Mouse (Mus musculus) lung, postnatal 4 days (tissue): ENCODE results near the gene Gm13306.
"Not testable (repeated sequence)": the region's sequence is repeated elsewhere in the genome, so short reads cannot be mapped to it uniquely, and the experiment has no call there.

Source experiments
- DNase-seq, 2 experiments: peaks; one replicate each; pipeline ENCODE4 v3.0.0; 2021

Gene Gm13306

GRCm38 (mm10) chr4:42153136-42153535 lies at the start of gene Gm13306:
Gm13306 (plus strand) TSS chr4:42153436.
- not testable (repeated sequence) for DNase-seq

GRCm38 (mm10) chr4:42114517-42114916 lies 38.7 kb upstream of the Gm13306 start, which contains the start of gene Gm13304:
Gm13304 (plus strand) TSS chr4:42114817.
- DNase-seq, result not testable (repeated sequence)

DNA sequence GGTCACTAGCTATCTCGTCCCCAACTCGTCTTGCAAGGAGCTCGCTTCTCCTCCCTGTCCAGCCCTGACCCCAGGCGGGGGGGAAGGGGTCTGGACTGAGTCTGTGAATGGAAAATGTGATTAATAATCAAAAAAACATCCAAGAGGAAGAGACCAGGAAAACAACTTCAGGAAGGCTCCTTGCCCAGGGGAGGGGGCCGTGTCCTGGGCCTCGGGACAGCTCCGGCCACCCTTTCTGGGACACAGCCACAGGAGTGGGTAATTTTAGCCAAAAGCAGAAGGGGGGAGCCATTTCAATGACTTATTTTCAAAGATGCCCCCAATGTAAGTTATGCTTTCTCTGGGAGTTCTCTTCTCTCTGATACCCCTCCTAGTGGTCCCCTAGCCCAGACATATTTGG lies 15.3 kb downstream of the Gm13306 start, which contains the start of gene Gm13305:
TSS of gene Gm13305 (minus strand) at position 101 of the 400 bp plus-strand sequence.
- not testable (repeated sequence) for DNase-seq

GRCm38 (mm10) chr4:42178243-42178642 lies 25.0 kb downstream of the Gm13306 start:
- DNase-seq, result not testable (repeated sequence)

DNA sequence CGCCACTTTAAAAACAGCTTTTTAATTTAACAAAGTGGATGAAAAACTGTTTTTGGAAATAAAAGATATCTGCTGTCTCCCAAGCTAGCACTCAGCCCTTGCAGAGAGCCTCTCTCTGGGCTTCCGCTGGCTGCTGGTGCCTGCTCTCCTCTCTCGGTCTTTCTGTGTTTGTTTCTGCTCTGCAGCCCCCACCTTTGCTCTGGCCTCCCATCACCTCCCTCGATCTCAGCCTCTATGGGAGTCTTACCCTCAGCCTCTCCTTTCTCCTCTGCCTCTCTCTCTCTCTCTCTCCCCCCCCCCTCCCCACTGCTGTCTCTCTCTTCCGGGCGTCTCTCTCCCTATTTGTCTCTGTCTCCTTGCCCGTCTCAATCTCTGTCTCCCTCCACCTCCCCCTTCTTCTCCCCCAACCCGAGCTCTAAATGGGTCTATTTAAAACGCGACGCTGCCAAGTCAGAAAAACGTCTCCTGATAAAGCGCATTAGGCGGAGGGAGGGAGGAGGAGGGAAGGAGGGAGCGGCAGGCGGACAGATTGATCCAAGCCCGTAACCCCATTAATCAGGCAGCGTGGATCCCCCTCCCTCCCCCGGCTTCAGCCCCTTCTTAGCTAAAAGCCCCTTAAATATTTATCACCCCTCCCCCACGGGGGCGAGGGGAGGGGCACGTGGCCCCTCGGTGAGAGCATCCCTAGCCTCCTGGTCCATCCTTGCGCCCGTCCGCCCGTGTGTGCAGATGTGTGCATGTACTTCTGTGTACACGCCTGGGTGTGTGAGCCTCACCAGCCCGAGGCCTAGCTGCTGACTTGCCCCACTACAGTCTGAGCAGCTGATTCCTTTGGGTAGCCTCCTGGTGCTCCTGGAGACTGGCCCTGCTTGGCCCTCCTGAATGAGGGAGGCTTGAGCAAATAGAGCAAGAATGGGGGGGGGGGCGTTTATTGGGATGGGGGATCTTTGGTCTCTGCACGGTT lies 30.3 kb downstream of the Gm13306 start:
- DNase-seq, result not testable (repeated sequence)

- not testable (repeated sequence) for DNase-seq
These were observed 31.2 kb downstream of the Gm13306 start for GRCm38 (mm10) chr4:42184324-42184979.

DNA sequence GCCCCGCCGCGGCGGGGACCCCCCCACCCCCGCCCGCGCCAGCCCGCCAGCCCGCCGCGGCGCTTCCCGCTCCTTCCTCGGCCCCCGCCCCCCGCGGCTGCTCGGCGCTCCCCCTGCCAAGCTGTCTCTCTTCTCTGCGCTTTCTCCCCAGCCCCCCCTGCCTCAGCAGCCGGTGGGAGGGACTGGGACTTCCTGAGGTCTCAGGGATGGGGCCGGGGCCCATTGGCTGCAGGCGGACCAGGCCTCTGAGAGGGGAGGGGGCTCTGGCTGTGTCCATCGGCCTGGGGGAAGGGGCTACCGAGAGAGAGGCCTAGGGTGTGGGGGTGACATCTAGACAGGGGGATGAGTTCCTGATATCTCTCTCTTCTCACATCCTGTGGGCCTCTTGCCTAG lies 31.7 kb downstream of the Gm13306 start:
- not testable (repeated sequence) for DNase-seq
